Mouse (Mus musculus): ENCODE results near the gene Amhr2. TPM values are rescaled to one million over a fixed set of nuclear protein-coding genes. Genes with fewer than 3 reads are reported as not detected.

Gene Amhr2
- 1 to 10 TPM; 4.1 to 5.8 TPM for total RNA-seq (2021)
- long read RNA-seq, experiment 1, partial matches to known transcripts: 1 of 4 reads
- long read RNA-seq, experiment 1, other reads (novel, unspliced or antisense): 3 of 4 reads
- long read RNA-seq, experiment 2, partial matches to known transcripts: 5 of 7 reads
- long read RNA-seq, experiment 2, other reads (novel, unspliced or antisense): 2 of 7 reads

DNA sequence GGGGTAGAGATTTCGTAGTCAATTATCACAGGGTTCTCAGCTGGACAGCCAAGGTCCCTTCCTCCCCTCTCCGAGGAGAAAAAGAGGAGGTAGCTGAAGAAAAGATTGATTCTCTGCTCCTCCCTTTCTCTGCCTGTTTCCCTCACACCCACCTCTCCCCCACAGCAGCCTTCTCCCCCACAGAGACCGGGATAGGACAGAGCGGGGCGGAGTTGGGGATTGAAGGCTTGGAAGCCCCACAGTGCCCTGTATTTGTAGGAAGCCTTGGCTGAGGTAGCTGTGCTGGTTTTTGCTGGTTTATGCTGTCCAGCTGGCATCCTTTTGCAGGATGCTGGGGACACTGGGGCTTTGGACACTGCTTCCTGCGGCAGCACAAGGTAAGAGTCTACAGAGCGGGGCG is at the start of gene Amhr2:
Gene Amhr2 (plus strand): TSS at position 222 of the 400 bp plus-strand sequence.
- DNase-seq: no peak

DNA sequence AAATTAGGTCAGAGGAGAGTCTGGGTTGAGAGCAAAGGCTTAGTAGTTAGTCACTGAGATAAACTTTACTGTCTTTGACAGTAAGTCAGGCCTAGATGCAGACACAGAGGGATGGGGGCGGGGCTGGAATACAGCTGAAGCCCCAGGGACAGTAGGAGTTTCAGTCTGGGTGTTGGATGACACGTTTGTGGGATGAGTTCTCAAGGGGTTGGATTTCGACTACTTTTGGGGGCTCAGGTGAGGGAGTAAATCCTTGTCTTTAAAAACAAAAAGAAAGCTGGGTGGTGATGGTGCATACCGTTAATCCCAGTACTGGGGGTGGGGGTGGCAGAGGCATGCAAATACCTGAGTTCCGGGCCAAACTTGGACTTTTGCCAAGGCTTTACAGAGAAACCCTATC is 46.5 kb upstream of the Amhr2 start:
- DNase-seq: peak; percentile 22

DNA sequence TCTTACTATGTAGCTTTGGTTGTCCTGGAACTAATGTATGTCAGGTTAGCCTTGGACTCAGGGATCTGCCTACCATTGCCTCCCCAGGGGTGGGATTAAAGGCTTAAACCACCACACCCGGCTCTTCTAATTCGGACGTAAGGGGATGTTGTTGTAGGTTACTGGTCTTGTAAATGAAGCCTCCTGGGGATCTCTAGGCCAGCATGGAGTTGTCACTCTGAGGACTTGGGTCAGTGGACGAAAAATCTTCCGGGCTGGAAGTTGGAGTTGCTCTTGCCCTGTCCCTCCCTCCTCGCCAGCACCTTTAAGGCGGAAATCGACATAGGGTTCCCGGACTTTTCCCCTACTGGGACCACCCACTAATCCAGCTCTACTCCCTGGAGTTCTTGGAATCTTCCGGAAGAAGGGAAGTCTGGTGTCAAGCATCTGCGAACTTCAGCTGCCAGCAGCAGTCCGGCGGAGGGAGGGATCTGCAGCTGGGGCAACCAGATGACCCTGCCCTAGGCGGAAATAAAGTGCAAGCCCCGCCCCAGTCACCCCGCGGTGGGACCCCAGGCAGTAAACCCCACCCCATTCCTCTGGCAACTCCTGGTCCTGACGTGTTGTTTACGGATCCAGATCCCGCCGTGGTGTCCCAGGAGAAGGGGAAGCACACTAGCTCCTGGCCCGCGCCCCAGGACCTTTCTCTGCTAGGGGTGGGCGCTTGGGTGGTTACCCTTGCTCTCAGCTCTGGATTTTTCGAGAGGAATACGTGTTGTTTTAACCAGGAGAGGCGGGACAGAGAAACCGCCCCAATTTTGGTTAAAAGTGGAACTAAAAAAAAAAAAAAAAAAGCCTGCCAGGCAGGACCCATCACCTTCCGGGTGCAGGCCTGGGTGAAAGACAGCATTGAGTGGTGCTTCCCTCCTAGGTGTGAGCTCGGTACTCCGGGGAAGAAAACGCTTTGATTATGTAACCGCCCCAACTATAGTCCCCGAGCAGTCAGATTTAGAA is 45.6 kb upstream of the Amhr2 start:
- DNase-seq: peak; percentile 88

DNA sequence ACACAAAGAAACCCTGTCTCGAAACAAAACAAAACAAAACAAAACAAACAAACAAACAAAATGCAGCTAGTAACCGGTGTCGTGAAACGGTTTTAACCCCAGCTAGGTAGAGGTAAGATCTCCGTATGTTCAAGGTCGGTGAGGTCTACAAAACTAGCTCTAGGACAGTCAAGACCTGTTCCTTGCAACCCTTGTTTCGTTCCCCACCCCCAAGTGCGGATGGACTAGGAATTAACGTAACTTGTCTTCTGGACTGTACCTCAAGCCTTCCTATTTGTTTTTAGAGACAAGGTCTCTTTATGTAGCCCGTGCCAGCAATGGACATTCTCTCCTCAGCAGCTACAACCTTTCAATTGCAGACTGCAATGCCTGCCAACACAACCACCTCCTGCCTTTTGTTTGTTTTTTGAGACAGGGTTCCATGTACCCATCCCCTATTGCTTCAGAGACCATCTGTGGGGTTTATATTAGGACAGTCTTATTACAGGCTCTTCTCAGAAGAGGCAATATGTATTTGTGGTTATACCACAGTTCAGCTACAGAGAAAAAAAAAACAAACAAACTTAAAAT is 44.6 kb upstream of the Amhr2 start:
- no peak for DNase-seq

DNA sequence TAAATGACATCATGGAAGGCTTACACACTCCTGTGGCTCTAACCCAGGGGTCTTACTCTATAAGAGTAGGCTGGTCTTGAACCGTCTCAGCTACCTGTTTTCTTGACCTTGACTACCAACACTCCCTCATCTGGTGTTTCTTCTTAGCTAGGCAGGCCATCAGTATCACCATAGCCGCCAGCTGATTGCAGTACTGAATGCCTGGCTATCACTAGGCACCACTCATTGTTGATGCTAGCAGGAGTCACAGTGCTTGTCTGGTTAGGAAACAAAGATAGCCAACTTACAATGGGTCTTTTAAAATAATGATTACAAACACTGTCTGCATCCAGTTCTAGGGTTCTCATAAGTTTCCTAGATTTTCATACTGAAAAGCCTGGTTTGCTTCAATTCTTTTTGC is 43.9 kb upstream of the Amhr2 start:
- no peak for DNase-seq

DNA sequence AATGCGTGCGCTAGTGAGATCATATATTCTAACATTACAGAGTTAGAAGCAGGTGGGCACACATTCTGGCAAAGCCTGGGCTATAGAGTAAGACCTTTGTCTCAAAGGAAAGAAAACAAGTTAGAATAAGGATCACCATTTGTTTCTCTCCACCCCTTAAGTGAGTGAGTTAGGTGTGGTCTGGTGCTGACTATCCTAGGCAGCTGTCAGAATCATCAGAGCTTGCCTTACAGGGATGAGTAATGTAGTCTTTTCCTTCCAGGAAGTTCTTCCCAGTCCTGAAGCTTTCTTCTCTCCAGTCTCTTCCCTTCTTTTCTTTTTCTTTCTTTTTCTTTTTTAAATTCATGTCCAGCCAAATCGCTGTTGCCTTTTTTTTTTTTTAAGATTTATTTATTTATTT is 43.0 kb upstream of the Amhr2 start:
- no peak for DNase-seq

DNA sequence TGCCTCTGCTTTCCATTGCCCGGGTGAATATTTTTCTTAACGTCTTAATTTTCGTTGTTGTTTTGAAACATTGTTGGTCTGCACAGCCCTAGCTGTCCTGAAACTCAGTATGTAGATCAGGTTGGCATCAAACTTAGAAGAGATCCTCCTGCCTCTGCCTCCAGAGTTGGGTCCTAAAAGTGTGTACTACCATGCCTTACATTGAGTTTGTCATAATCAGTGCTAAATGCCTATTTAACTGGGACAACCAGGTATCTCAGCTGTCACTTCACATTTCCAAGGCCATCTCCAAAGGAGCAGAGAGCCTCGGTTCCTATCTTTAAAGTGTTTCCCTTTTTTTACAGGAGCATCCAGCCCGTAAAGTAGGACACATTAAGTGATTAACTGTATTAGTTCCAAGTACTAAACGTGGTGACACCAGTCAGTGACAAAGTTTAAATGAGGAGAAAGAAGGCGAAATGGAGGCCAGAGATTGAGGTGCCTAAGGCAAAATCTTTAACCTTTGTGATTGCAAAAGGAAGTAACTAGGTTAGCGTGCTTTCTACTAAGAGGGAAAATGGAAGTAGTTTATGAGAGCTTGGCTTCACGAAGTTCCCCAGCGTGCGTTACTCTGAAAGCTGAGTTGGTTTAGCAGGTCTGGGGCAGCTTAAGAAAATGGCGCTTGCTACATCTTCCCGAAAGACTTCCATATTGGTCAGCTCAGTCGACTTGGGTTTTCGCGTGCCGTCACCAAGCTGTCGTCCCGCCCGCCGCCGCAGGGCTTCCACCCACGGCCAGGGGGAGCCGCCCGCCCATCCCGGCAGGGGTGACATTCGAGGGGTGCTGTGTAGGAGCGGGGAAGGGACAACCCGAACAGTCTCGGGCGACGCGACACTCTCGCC is 40.3 kb upstream of the Amhr2 start:
- no peak for DNase-seq

DNA sequence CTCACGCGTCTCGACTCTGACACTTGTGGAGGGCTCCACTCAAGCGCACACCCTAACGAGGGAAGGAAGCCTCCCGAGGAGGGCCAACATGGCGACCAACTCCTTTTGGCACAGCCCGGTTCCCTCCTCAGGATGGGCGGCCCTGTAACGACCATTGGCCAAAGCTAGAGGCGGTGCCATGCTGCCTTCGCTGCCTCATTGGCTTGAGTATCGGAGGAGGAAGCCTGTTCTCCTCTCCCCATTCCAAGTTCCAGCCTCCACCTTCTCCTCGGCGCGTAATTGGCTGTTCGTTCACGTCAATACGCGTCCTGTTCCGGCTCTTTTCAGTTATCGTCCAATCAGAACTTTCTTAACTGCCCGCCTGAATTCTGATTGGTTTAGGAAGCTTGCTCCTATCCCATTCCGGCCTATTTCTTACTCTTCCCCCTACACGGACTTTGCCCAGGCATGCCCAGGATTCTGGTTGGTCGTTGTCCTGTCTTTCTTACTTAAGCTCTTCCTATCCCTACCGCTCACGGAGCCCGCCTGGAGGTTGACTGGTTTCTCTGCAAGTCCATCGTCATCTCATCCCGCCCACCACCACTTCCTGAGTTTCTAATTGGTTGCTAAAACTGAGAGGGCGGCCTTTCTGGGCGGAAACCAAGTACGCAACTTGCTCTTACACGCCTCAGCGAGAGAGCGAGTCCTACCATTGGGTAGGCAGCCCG is 39.5 kb upstream of the Amhr2 start, which contains the start of gene Sp1:
Gene Sp1 (plus strand): TSS at position 655 of the 707 bp plus-strand sequence.
- peak; percentile 94 for DNase-seq

DNA sequence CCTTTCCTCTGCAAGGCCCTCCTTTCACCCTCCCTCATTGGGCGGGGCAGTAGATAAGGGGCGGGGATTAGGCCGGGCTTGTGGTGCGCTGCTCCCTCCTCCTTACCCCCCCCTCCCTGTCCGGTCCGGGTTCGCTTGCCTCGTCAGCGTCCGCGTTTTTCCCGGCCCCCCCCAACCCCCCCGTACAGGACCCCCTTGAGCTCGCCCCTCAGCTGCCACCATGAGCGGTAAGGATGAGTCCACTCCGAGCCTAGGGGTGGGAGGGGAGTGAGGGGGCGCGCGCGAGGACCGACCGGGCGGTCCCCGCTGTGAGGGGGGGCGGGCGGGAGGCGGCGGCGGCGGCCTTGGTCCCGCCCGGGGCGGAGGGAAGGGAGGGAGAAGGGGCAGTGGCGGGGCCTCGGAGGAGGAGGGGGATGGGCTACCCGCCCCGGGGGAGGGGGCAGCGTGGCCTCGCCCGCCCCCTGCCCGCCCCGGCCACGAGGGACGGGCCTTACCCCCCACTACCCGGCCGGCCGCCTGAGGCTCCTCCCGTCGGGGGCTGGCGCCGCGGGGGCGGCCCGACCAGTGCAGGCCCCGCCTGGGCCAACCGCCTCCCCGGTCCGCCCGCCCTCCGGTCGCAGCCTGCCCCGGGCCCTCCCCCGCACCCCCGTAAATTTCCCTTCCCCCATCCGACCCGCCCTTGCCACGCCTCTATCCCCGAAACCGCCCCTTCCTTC is 38.8 kb upstream of the Amhr2 start:
- peak; percentile 84 for DNase-seq

DNA sequence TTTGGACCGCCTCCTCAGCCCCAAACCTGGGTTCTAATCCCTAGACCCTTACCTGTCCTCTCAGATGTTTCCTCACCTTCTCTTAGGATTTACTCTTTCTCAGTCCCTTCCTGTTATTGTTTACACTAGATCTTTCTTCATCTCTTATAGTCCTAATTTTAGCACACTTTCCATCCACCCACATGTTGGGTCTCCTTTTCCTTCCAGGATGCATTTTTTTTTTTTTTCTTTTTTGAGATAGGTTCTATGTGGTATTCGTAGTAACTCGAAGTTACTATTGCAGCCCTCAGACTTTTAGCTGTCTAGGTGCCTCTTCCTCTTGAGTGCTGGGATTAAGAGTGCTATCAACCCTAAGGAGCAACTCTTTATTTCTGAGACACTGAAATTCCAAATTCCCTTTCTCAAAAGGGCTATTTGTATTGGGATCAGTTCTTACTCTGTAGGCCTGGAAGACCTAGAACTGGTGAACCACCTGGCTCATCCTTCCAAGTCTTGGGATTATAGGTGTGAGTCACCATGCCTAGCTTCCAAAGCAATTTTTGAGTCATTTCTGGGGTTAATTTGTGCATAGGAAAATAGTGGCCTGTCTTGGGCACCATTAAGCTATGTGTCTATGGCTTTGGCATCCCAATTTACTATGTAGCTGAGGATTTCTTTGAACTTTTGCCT is 38.1 kb upstream of the Amhr2 start:
- no peak for DNase-seq

DNA sequence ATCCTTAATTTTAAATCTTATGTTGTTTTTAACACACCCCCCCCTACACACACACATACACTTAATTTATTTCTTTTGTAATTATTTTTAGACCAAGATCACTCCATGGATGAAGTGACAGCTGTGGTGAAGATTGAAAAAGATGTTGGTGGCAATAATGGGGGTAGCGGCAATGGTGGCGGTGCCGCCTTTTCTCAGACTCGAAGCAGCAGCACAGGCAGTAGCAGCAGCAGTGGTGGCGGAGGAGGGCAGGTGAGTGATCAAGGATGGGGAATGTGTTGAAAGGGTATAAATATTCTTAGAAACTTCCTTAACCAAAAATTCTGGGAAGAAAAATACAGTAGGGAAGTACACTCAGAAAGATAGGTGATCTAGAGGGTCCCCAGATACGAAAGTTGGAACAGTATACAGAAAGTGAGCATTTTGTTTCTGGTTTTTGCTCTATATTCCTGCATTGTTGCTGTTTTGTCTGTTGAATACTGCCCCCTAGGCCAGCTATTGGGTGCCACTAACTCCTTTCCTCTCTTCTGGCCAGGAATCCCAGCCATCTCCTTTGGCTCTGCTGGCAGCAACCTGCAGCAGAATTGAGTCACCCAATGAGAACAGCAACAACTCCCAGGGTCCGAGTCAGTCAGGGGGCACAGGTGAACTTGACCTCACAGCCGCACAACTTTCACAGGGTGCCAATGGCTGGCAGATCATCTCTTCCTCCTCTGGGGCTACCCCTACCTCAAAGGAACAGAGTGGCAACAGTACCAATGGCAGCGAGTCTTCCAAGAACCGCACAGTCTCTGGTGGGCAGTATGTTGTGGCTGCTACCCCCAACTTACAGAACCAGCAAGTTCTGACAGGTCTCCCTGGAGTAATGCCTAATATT is 37.2 kb upstream of the Amhr2 start:
- DNase-seq: no peak

DNA sequence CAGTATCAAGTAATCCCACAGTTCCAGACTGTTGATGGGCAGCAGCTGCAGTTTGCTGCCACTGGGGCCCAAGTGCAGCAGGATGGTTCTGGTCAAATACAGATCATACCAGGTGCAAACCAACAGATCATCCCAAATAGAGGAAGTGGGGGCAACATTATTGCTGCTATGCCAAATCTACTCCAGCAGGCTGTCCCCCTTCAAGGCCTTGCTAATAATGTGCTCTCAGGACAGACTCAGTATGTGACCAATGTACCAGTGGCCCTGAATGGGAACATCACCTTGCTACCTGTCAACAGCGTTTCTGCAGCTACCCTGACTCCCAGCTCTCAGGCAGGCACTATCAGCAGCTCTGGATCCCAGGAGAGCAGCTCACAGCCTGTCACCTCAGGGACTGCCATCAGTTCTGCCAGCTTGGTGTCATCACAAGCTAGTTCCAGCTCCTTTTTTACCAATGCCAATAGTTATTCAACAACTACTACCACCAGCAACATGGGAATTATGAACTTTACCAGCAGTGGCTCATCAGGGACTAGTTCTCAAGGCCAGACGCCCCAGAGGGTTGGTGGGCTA is 36.5 kb upstream of the Amhr2 start:
- no peak for DNase-seq

DNA sequence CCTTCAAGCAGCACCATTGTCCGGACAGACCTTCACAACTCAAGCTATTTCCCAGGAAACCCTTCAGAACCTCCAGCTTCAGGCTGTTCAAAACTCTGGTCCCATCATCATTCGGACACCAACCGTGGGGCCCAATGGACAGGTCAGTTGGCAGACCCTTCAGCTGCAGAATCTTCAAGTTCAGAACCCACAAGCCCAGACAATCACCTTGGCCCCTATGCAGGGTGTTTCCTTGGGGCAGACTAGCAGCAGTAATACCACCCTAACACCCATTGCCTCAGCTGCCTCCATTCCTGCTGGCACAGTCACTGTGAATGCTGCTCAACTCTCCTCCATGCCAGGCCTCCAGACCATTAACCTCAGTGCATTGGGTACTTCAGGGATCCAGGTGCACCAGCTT is 35.9 kb upstream of the Amhr2 start:
- no peak for DNase-seq

DNA sequence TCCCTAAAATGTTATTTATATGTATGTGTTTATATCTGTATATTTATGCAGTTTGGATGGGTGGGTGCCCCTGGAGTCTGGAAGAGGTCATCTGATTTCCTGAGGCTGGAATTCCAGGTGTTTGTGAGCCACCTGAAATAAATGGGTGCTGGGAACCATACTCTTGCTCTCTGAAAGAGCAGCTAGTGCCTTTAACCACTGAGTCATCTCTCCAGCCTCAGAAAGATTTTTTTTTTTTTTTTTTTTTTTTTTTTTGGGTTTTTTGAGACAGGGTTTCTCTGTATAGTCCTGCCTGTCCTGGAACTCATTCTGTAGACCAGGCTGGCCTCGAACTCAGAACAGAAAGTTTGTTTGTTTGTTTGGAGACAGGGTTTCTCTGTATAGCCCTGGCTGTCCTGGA is 34.1 kb upstream of the Amhr2 start:
- DNase-seq: no peak

DNA sequence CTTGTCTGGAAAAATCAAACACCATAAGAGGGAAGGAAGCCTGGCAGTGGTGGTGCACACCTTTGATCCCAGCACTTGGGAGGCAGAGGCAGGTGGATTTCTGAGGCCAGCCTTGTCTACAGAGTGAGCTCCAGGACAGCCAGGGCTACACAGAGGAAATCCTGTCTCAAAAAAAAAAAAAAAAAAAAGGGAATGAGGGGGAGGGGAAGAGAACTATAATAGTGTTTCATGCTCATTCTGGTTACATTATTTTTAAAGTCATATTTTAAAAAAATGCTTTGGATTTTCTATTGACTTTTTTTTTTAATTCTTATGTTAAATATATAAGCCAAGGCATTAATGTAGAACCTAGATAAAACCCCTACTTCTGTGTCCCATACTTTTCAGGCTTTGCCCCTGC is 31.5 kb upstream of the Amhr2 start:
- no peak for DNase-seq

DNA sequence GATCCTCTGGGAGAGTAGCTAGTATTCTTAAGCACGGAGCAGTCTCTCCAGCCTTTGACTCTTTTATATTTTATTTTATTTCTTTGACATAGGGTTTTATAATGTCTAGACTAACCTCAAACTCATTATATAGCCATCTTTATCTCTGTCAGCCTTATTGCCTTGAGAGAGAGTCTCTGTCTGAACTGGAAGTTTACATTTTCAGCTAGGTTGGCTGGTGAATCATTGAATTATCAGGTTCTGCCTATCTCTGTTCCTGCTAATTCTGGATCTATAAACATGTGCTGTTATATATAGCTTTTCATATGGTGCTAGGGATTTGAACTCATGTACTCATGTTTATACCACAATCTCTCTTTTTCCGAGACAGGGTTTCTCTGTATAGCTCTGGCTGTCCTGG is 27.6 kb upstream of the Amhr2 start:
- DNase-seq: no peak

DNA sequence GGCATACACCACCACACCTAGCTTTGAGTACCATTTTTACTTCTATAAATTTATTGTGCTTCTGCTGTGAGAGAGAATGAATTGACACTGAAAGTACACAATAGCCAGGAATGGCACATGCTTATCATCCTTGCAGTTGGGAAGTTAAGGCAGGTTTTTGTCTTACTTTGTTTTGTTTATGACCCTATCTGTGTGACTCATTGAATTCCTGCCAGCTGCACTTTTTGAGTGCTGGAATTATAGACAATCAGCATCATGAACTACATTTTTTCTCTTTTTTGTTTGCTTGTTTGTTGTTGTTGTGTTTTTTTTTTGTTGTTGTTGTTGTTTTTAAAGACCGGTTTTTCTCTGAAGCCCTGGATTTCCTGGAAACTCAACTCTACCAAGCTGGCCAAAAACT is 24.2 kb upstream of the Amhr2 start:
- no peak for DNase-seq

DNA sequence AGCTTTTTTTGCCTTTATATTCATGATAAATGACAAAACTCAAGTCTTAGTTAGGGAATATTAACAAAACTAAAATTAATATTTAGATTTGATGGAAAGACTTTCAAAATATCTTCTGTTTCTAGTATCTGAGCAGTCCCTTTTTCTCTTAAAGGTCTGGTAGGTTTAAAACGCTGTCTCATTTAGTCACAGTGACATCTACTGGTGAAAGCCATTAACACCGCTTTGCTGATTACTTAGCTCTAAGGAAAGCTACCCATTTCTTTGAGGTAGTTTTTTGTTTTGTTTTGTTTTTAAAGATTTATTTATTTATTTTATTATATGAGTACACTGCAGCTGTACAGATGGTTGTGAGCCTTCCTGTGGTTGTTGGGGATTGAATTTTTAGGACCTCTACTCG is 23.7 kb upstream of the Amhr2 start:
- DNase-seq: no peak

Measured in gastrocnemius, postnatal 10 days (tissue).